In genomic region chr2:94407021-94407420, GRCm38 (mm10) we compare ENCODE assay signal across 8 mouse cellular contexts. TPM values are rescaled to one million over a fixed set of nuclear protein-coding genes. Genes with fewer than 3 reads are reported as not detected.
DNase-seq lines count a peak whose midpoint lies in the region; ATAC-seq and TF ChIP-seq lines count a peak whose summit lies in the region.

No protein-coding gene starts in this region.

- no peaks in the 10 kb centered on the region for H3K9me3 ChIP-seq in midbrain, embryonic 12.5 days

- no peaks in the 10 kb centered on the region; the same call in 1 of the 2 replicates for H3K4me1 ChIP-seq in testis, adult 2 months (ENCODE audit: control insufficient read depth, insufficient read depth, low read length)
- peaks cover 30% of the 10 kb centered on the region for H3K4me1 ChIP-seq in midbrain, embryonic 12.5 days

- H3K27ac ChIP-seq in testis, adult 2 months (ENCODE audit: control insufficient read depth, insufficient read depth, low read depth, low read length): peak overlapping the region; percentile 17; the same call in 1 of the 2 replicates
- H3K27ac ChIP-seq in midbrain, embryonic 12.5 days (replicated peaks): peak overlapping the region; percentile 91; the same call in 1 of the 2 replicates

- no peak for TF ChIP-seq CTCF in testis, adult 2 months (IDR thresholded peaks at IDR 0.05; ENCODE audit: control insufficient read depth, insufficient read depth, insufficient replicate concordance, low read depth, low read length)

- WGBS in midbrain, embryonic 12.5 days: 5% methylated on average over 13 of the region's 13 CpGs

- ATAC-seq in inflammation-experienced regulatory T-cells, adult 6 months: peak; percentile 20
- ATAC-seq in midbrain, embryonic 12.5 days (ENCODE audit: low FRiP score, low read depth): peak; percentile 34; the same call in 1 of the 2 replicates

- no peak for TF ChIP-seq POLR2A in testis, adult 2 months (IDR thresholded peaks at IDR 0.05; ENCODE audit: control insufficient read depth, low read depth, low read length)

- no peak for DNase-seq in testis, postnatal 10 days (ENCODE audit: low spot score)
- DNase-seq in embryo, embryonic 9.5 days (ENCODE audit: extremely low spot score): peak; percentile 17
- no peak for DNase-seq in frontal cortex, postnatal 36 days (ENCODE audit: low spot score in 2 of 2)
- DNase-seq in ovary, postnatal 10 days (ENCODE audit: low spot score): no peak
- no peak for DNase-seq in lung, postnatal 25 days (ENCODE audit: low spot score)

- H3K27me3 ChIP-seq in testis, adult 2 months (ENCODE audit: control insufficient read depth, insufficient read depth, low read length): no peaks in the 10 kb centered on the region
- no peaks in the 10 kb centered on the region for H3K27me3 ChIP-seq in midbrain, embryonic 12.5 days

- H3K36me3 ChIP-seq in testis, adult 2 months (ENCODE audit: control insufficient read depth, insufficient read depth, low read length): no peaks in the 10 kb centered on the region; the same call in 1 of the 2 replicates
- peaks cover 16% of the 10 kb centered on the region for H3K36me3 ChIP-seq in midbrain, embryonic 12.5 days

- H3K9ac ChIP-seq in midbrain, embryonic 12.5 days (replicated peaks): peak overlapping the region; percentile 52

- peak overlapping the region; percentile 89 for H3K4me3 ChIP-seq in testis, adult 2 months (ENCODE audit: control insufficient read depth, low read depth, low read length)
- H3K4me3 ChIP-seq in midbrain, embryonic 12.5 days: peak overlapping the region; percentile 97

- peak overlapping the region; percentile 68 for H3K4me2 ChIP-seq in midbrain, embryonic 12.5 days (replicated peaks)

RNA-seq across cellular contexts. Expression of gene Ttc17, which starts 0.5 kb away (rescaled TPM):
- polyA plus RNA-seq in testis, adult 2 months (2012; rRNA removed): 4.2 and 4.3 TPM in 2 replicates
- 10 to 100 TPM; 35.9 to 45.7 (median 41.6) TPM for polyA plus RNA-seq in inflammation-experienced regulatory T-cells, adult 6 months (2017; shearing (Covaris generic))
- polyA plus RNA-seq in midbrain, embryonic 12.5 days (2016; fragmentation: Nextera tagmentation; extraction: Ambion mirVana): 17.4 and 20.0 TPM in 2 replicates

RNA-seq across cellular contexts. Expression of gene Api5, which starts 30.9 kb away (rescaled TPM):
- polyA plus RNA-seq in testis, adult 2 months (2012; rRNA removed): 17.1 and 19.1 TPM in 2 replicates
- polyA plus RNA-seq in inflammation-experienced regulatory T-cells, adult 6 months (2017; shearing (Covaris generic)): 100 to 1,000 TPM in 1 of 3 experiments, 10 to 100 TPM in 2; 87.9 to 115 (median 99.9) TPM
- 188 and 201 TPM in 2 replicates for polyA plus RNA-seq in midbrain, embryonic 12.5 days (2016; fragmentation: Nextera tagmentation; extraction: Ambion mirVana)
